Comparison of ENCODE assay signal across 11 mouse cellular contexts in the genomic region with DNA sequence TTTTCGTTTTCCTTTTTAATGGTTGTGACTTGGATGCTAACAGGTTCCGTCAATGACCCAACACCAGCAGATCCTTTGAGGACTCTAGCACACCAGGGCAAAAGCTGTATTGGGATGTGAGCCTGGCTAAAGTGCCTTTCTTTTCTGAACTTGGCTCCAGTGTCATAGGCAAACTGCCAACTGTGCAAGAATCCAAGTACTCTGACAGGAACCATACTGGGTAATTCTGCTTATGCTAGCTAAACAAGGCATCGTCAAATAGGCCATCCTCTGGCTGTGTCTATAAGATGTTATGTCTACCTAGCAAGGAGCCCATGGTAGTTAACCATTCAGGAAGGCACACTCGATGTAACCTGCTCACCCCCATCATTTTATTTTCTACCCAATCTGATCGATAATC. TPM values are rescaled to one million over a fixed set of nuclear protein-coding genes. Genes with fewer than 3 reads are reported as not detected.
A peak's percentile ranks its signal among the peaks of the same experiment; 100 is the strongest.
DNase-seq lines count a peak whose midpoint lies in the region; ATAC-seq lines count a peak whose summit lies in the region.
"Had no signal": no experiment of that assay in that cellular context is flagged by ENCODE, and none has a peak within 500 bp of the region (broad histone marks: within the 10 kb centered on the region; RNA-seq: fewer than 3 reads in every experiment).

No protein-coding gene starts in this region.

- H3K36me3 ChIP-seq in forebrain, embryonic 13.5 days (ENCODE audit: poor library complexity, severe bottlenecking): 0 out of 2 replicates have a peak, but pooled peaks cover 10% of the 10 kb centered on the region

- H3K4me1 ChIP-seq in forebrain, embryonic 13.5 days: no peaks in the 10 kb centered on the region

- no peak for ATAC-seq in cerebellum, adult (ENCODE audit: insufficient number of reproducible peaks, low FRiP score, low TSS enrichment)
- ATAC-seq in forebrain, embryonic 13.5 days: no peak

- no peak overlapping the region for H3K4me3 ChIP-seq in forebrain, embryonic 13.5 days
- H3K4me3 ChIP-seq: erythroblast, embryonic 14.5 days; limb, embryonic 13.5 days; neural tube, embryonic 12.5 days had no signal

- peaks cover 14% of the 10 kb centered on the region; the same call in 1 of the 2 replicates for H3K27me3 ChIP-seq in forebrain, embryonic 13.5 days
- H3K27me3 ChIP-seq: limb, embryonic 13.5 days; neural tube, embryonic 12.5 days had no signal

- no peak overlapping the region for H3K27ac ChIP-seq in forebrain, embryonic 13.5 days
- H3K27ac ChIP-seq: limb, embryonic 13.5 days; neural tube, embryonic 12.5 days had no signal

- peak; percentile 9 for DNase-seq in cerebellum, adult 11-12 months
- DNase-seq in 3T3-L1 (ENCODE audit: low read depth, low spot score): peak; percentile 24
- peak; percentile 27 to 40 for DNase-seq in gastrocnemius, adult 8-10 months (ENCODE audit: low spot score in 2 of 2)
- DNase-seq in kidney, postnatal 36 days: peak; percentile 84 to 86
- no peak for DNase-seq in spleen, adult 12 weeks (ENCODE audit: low spot score)
- DNase-seq in layer of hippocampus, adult 18-20 months (ENCODE audit: low spot score in 2 of 2): no peak

- peaks cover 13% of the 10 kb centered on the region for H3K9me3 ChIP-seq in forebrain, embryonic 13.5 days (replicated peaks)

- H3K9ac ChIP-seq in forebrain, embryonic 13.5 days: no peak overlapping the region
- H3K9ac ChIP-seq: limb, embryonic 13.5 days; neural tube, embryonic 12.5 days had no signal

- no peak overlapping the region for H3K4me2 ChIP-seq in forebrain, embryonic 13.5 days
- H3K4me2 ChIP-seq: limb, embryonic 13.5 days; neural tube, embryonic 12.5 days had no signal

- 85% methylated on average over 5 of the region's 5 CpGs for WGBS in forebrain, embryonic 13.5 days

RNA-seq across cellular contexts. Expression of a gene that starts 51.1 kb away (rescaled TPM):
- total RNA-seq in gastrocnemius, adult 8-10 months (2022): 10 to 100 TPM; 15.8 to 33.5 (median 25.7) TPM
- not detected in 2 replicates for polyA plus RNA-seq in forebrain, embryonic 13.5 days (2015; fragmentation: Nextera tagmentation; extraction: Ambion mirVana)
- total RNA-seq in layer of hippocampus, adult 18-20 months (2021): under 1 TPM in 1 of 2 experiments, not detected in 1; 0.15 TPM
- polyA plus RNA-seq: erythroblast, embryonic 14.5 days had no signal

Comparison
In these comparisons a context has a peak if more than half of its experiments do, and no peak if none do; other contexts are left out.
1. DNase-seq: peak in cerebellum, adult 11-12 months (single experiment), 3T3-L1 (single experiment), gastrocnemius, adult 8-10 months (2 of 2) and kidney, postnatal 36 days (2 of 2); none in spleen, adult 12 weeks (single experiment) and layer of hippocampus, adult 18-20 months (0 of 2).
2. RNA of a gene that starts 51.1 kb away (total RNA-seq): 15.8 to 33.5 TPM in gastrocnemius, adult 8-10 months; 0.15 TPM in layer of hippocampus, adult 18-20 months; every median in the first group is over 10 times any median in the second.